Mouse (Mus musculus) midbrain, embryonic 15.5 days (tissue): ENCODE data around the gene Scaf8. TPM values are rescaled to one million over a fixed set of nuclear protein-coding genes. Genes with fewer than 3 reads are reported as not detected.

Source experiments
- ATAC-seq: fragments of 200-750 bp; cut with Nextera tagmentation; replicated peaks from 2 replicates; pipeline ENCODE4 v1.8.0; 2017; ENCODE audit warnings: moderate TSS enrichment
- H3K27ac ChIP-seq: fragments of 300-500 bp; sonication (generic); 2 replicates; pipeline ENCODE4 v1.5.1; 2015; ENCODE audit warnings: mild to moderate bottlenecking, inconsistent platforms
- H3K27me3 ChIP-seq: fragments of 300-500 bp; sonication (generic); replicated peaks from 2 replicates; pipeline ENCODE4 v1.6.1; 2015; ENCODE audit warnings: inconsistent platforms
- H3K36me3 ChIP-seq: fragments of 300-500 bp; sonication (generic); replicated peaks from 2 replicates; pipeline ENCODE4 v1.6.1; 2015; ENCODE audit warnings: inconsistent platforms
- H3K4me1 ChIP-seq: fragments of 300-500 bp; sonication (generic); 2 replicates; pipeline ENCODE4 v1.6.1; 2015; ENCODE audit warnings: inconsistent platforms
- H3K4me2 ChIP-seq: fragments of 300-500 bp; sonication (generic); 2 replicates; pipeline ENCODE4 v1.6.1; 2015; ENCODE audit warnings: inconsistent platforms, mild to moderate bottlenecking, moderate library complexity
- H3K4me3 ChIP-seq: fragments of 300-500 bp; sonication (generic); 2 replicates; pipeline ENCODE4 v1.5.1; 2015; ENCODE audit warnings: mild to moderate bottlenecking, inconsistent platforms
- H3K9ac ChIP-seq: fragments of 300-500 bp; sonication (generic); 2 replicates; pipeline ENCODE4 v1.6.1; 2015; ENCODE audit warnings: mild to moderate bottlenecking, inconsistent platforms
- H3K9me3 ChIP-seq: fragments of 300-500 bp; sonication (generic); 2 replicates; pipeline ENCODE4 v1.6.1; 2016; ENCODE audit warnings: inconsistent platforms
- WGBS: fragments of 180-500 bp; shearing (Covaris S2); methylation state at CpG from one replicate; pipeline ENCODE4 v1.1.7; 2015; ENCODE audit warnings: mixed read lengths; 5-methylcytosine and 5-hydroxymethylcytosine counted together
- polyA plus RNA-seq: library from polyadenylated mRNA; unstranded; fragments of >200 nt; fragmentation: Nextera tagmentation; extraction: Ambion mirVana; gene quantifications from 2 replicates; pipeline ENCODE4 v1.2.1, GENCODE M21; 2015

Scaf8 gene
- polyA plus RNA-seq, 1 experiment from 2014 or later = 16.9 TPM

- Histone ChIP-seq H3K4me2 (no peak overlapping the region), H3K4me3 (no peak overlapping the region), H3K27ac (no peak overlapping the region), H3K36me3 (no peaks in the 10 kb centered on the region), H3K4me1 (no peaks in the 10 kb centered on the region), H3K27me3 (no peaks in the 10 kb centered on the region), H3K9me3 (no peaks in the 10 kb centered on the region), H3K9ac (no peak overlapping the region)
- 94% methylated on average over 5 of the region's 5 CpGs for WGBS
- no peak for ATAC-seq
Measured at GRCm38 (mm10) chr17:3217023-3217422, 102.3 kb downstream of the Scaf8 start.

DNA sequence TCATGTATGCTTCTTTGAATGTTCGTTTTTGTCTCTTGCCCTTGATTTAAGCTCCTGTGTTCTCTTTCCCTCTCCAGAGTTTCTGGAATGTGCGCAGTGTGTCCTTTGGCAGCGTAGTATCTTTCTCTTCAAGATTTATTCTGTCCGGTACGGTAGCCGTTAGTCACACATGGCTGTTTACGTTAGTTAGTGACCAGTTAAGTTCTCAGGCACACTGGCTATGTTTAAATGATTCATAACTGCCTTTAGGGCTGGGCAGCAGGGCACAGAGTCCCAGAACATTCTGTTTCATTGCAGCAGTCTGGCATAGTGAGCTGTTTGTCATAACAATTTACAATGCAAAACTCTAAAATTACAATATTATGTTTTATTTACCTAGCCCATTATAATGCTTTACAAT is 103.6 kb downstream of the Scaf8 start:
- ATAC-seq = no peak
- H3K9ac ChIP-seq = no peak overlapping the region
- no peaks in the 10 kb centered on the region for H3K4me1 ChIP-seq
- WGBS = 85% methylated on average over 7 of the region's 7 CpGs
- H3K36me3 ChIP-seq = no peaks in the 10 kb centered on the region
- H3K27ac ChIP-seq = no peak overlapping the region
- no peak overlapping the region for H3K4me2 ChIP-seq
- H3K27me3 ChIP-seq = no peaks in the 10 kb centered on the region
- no peak overlapping the region for H3K4me3 ChIP-seq
- H3K9me3 ChIP-seq = no peaks in the 10 kb centered on the region

DNA sequence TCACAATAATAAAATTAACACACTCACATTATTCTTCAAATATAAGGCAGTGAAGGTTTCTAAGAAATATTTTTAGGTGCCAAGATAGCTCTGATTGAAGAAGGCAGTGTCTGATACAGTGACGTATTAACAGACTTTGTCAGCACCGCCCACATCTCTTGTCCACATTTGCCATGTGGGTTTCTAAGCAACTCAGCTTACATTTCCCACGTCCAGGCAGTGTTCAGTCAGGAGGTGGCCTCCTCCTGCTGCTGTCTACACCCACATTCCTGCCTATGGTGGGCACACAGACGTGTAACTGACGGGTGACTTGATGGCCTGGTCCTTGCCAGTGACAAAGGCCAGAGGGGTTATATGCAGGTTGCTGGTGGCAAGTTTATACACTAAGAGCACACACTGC is 104.1 kb downstream of the Scaf8 start:
- Histone ChIP-seq H3K9ac (no peak overlapping the region), H3K36me3 (no peaks in the 10 kb centered on the region), H3K9me3 (no peaks in the 10 kb centered on the region), H3K27me3 (no peaks in the 10 kb centered on the region), H3K27ac (no peak overlapping the region), H3K4me3 (no peak overlapping the region), H3K4me2 (no peak overlapping the region), H3K4me1 (no peaks in the 10 kb centered on the region)
- WGBS = 67% methylated on average over 5 of the region's 5 CpGs
- ATAC-seq = no peak

DNA sequence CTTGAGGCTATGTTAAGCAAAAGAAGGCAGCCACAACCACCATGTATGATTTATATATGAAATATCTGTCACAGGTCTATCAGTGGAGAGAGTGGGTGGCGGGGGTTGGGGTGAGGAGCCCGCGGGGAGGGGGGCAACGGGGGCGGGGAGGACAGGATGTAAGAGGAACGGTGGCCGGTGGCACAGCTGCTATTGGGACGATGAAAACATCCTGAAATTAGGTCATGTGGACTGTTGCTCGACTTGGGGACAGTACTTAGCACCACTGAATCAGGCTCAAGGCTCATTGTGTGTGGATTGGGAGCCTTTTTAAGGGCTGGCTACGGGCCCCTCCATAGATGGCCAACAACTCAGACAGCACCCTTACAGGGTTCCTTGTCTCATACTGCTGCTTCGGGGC is 105.4 kb downstream of the Scaf8 start:
- H3K36me3 ChIP-seq = no peaks in the 10 kb centered on the region
- H3K27ac ChIP-seq = no peak overlapping the region
- WGBS = 75% methylated on average over 11 of the region's 11 CpGs
- no peaks in the 10 kb centered on the region for H3K9me3 ChIP-seq
- no peaks in the 10 kb centered on the region for H3K4me1 ChIP-seq
- no peak overlapping the region for H3K9ac ChIP-seq
- no peak overlapping the region for H3K4me3 ChIP-seq
- H3K4me2 ChIP-seq = no peak overlapping the region
- no peaks in the 10 kb centered on the region for H3K27me3 ChIP-seq
- ATAC-seq = no peak

DNA sequence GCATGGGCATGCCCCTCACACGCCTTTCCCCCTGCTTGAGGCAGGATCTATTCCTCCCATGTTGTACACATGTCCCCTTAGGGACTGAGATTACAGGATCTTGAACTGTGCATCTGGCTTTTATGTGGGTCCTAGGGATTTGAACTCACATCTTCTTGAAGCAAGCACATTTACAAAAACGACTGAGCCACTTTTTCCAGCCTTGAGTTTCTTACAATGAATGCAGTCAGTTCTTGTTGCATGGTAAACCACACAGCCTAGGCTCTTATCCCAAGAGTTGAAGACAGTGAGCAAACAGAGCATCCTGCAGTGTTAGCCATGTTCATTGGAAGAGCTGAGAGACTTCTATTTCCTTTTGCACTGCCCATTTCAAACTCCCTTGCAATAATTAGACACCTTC is 108.3 kb downstream of the Scaf8 start:
- H3K4me1 ChIP-seq = no peaks in the 10 kb centered on the region
- H3K4me3 ChIP-seq = no peak overlapping the region
- H3K4me2 ChIP-seq = no peak overlapping the region
- H3K27me3 ChIP-seq = no peaks in the 10 kb centered on the region
- 75% methylated on average over 2 of the region's 2 CpGs for WGBS
- no peak for ATAC-seq
- H3K9me3 ChIP-seq = no peaks in the 10 kb centered on the region
- no peaks in the 10 kb centered on the region for H3K36me3 ChIP-seq
- no peak overlapping the region for H3K27ac ChIP-seq
- no peak overlapping the region for H3K9ac ChIP-seq

DNA sequence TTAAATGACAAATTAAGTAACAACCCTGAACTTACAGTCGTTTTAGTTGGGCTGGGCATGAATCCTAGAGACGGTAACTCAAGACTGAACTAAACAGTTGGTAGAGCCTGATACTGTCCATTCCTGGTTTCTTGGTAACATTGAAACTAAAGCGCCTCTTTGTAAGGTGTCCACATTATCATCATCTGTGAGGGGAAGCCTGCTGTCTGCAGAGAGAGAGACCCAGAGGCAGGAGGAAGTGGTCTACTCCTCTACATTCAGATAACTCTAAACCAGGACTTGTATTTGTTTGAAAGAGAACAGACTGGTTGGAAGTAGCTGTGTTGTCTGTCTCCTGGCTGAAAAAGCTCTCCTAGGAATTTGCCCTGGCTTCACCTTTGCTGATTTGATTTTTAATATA is 108.9 kb downstream of the Scaf8 start:
- 89% methylated on average over 3 of the region's 3 CpGs for WGBS

GRCm38 (mm10) chr17:3224383-3225106 is 109.8 kb downstream of the Scaf8 start:
- Histone ChIP-seq H3K4me1 (no peaks in the 10 kb centered on the region), H3K36me3 (no peaks in the 10 kb centered on the region), H3K27ac (no peak overlapping the region), H3K9ac (no peak overlapping the region), H3K4me3 (no peak overlapping the region), H3K4me2 (no peak overlapping the region), H3K9me3 (no peaks in the 10 kb centered on the region), H3K27me3 (no peaks in the 10 kb centered on the region)
- WGBS = 68% methylated on average over 4 of the region's 4 CpGs
- peak; percentile 18; the same call in 1 of the 2 replicates for ATAC-seq

More for the DNA sequence above, 108.9 kb downstream of the Scaf8 start:
- Histone ChIP-seq H3K4me3 (no peak overlapping the region), H3K36me3 (no peaks in the 10 kb centered on the region), H3K9me3 (no peaks in the 10 kb centered on the region), H3K27me3 (no peaks in the 10 kb centered on the region), H3K4me1 (no peaks in the 10 kb centered on the region), H3K4me2 (no peak overlapping the region), H3K9ac (no peak overlapping the region), H3K27ac (no peak overlapping the region)
- ATAC-seq = no peak

DNA sequence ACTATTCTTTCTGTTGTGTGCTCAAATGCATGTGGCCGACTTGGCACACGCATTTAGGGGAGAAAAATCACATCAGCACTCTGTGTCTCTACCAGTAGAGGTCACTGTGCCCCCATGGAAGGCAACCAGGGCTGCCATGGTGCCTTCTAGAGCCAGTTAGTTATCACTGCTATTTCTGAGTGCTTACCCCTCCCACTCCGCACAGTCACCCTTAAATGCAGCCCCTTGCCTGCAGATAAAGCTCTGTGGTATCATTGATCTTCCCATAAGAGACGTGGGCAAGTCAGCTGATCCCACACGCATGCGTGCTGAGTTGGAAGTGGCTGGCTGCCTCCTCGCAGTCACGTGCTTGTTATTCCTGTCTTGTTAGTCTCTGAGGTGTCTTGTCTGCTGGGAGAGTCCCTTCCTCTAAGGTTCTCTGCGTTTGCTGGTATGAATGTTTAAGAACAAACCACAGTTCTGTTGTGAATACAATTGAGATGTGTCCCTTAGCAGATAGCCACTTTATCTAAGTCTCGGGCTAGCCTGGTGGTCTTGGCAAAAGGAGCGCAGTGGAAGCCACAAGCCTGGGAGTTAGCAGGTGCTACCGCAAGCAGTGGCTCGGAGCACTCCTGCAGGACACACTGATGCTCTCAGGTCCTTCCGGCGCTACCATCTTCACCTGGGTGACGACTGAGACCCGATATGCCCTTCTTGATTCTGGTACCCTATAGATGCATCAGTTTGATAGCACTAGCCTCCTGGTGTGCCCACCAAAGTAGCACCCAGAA is 115.6 kb downstream of the Scaf8 start:
- Histone ChIP-seq H3K4me1 (peaks cover 10% of the 10 kb centered on the region), H3K4me3 (no peak overlapping the region), H3K9ac (no peak overlapping the region), H3K36me3 (no peaks in the 10 kb centered on the region), H3K27me3 (no peaks in the 10 kb centered on the region), H3K4me2 (no peak overlapping the region), H3K27ac (0 out of 2 replicates have a peak overlapping the region, but pooled peaks have one; percentile 8), H3K9me3 (no peaks in the 10 kb centered on the region)
- ATAC-seq = peak; percentile 85
- 77% methylated on average over 17 of the region's 17 CpGs for WGBS

- WGBS = 87% methylated on average over 5 of the region's 5 CpGs
- ATAC-seq = no peak
Measured at GRCm38 (mm10) chr17:3232626-3233025, 117.9 kb downstream of the Scaf8 start.

DNA sequence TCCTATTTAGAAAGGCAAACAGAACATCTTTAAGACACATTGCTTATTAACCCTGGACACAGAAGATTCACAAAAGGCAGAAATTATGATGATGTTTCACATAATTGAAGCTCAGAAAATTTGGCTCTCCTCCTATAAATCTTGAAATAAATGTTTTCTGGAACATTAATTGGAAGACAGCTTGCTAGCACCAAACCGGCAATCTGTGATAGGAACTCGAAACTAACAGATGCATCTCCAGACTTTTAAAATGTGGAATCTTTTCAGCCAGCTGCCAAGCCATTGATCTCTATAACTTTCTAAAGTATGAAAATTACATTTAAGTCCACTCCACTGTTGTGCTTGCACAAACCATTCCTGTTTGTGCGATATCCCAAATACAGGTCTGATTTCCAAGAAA is 128.9 kb downstream of the Scaf8 start:
- Histone ChIP-seq H3K27ac (no peak overlapping the region), H3K4me3 (no peak overlapping the region), H3K4me2 (no peak overlapping the region), H3K9ac (no peak overlapping the region), H3K9me3 (no peaks in the 10 kb centered on the region), H3K36me3 (no peaks in the 10 kb centered on the region), H3K4me1 (peaks cover 37% of the 10 kb centered on the region), H3K27me3 (no peaks in the 10 kb centered on the region)
- WGBS = 90% methylated on average over 3 of the region's 3 CpGs
- no peak for ATAC-seq

More at GRCm38 (mm10) chr17:3232626-3233025, 117.9 kb downstream of the Scaf8 start:
- no peaks in the 10 kb centered on the region for H3K9me3 ChIP-seq
- H3K4me2 ChIP-seq = no peak overlapping the region
- peaks cover 10% of the 10 kb centered on the region for H3K4me1 ChIP-seq
- no peak overlapping the region for H3K4me3 ChIP-seq
- no peak overlapping the region for H3K27ac ChIP-seq
- no peaks in the 10 kb centered on the region for H3K27me3 ChIP-seq
- H3K36me3 ChIP-seq = no peaks in the 10 kb centered on the region
- no peak overlapping the region for H3K9ac ChIP-seq

DNA sequence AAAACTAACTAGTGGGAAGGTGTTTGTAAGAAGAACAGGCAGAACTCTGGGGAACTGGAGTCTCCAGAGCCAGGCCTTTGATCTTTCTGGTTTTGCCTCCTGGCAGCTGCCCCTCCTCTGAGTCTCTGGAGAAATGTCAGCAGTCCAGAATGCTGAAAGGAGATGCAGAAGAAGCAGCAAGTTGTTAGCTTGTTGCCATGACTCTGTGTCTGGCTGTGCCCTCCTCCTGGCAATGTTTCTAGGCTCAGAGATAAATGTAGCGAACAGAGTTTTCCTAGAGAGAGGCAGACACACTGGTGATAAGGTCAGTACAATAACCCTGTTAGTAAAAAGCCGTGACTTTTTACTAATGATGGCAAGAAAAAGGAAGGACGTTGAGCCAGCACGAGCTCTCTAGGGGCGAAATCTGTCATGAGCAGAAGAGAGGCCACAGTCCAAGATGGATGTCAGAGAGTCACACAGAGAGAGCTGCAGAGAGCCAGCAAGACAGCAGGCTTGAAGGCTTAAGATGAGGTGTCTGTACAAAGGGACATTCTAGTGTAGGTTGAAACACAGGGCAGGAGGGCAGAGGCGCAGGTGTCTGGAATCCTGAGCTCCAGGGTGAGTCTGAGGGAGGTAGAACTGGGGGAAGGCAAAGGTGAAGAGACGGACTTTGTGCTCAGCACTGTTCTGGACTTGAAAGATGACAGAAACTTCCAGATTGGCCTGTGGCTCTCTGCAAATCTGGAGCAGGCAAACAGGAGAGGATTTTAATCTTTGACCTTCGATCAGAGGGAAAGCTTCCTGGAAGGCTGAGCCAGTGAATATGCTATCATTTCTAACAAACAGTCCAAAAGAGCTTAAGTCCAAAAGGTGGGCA is 130.3 kb downstream of the Scaf8 start:
- no peak overlapping the region for H3K9ac ChIP-seq
- ATAC-seq = no peak
- H3K9me3 ChIP-seq = no peaks in the 10 kb centered on the region
- no peak overlapping the region for H3K4me2 ChIP-seq
- 63% methylated on average over 8 of the region's 8 CpGs for WGBS
- H3K27me3 ChIP-seq = no peaks in the 10 kb centered on the region
- no peak overlapping the region for H3K4me3 ChIP-seq
- peaks cover 47% of the 10 kb centered on the region for H3K4me1 ChIP-seq
- H3K27ac ChIP-seq = peak overlapping the region; percentile 46
- H3K36me3 ChIP-seq = no peaks in the 10 kb centered on the region

DNA sequence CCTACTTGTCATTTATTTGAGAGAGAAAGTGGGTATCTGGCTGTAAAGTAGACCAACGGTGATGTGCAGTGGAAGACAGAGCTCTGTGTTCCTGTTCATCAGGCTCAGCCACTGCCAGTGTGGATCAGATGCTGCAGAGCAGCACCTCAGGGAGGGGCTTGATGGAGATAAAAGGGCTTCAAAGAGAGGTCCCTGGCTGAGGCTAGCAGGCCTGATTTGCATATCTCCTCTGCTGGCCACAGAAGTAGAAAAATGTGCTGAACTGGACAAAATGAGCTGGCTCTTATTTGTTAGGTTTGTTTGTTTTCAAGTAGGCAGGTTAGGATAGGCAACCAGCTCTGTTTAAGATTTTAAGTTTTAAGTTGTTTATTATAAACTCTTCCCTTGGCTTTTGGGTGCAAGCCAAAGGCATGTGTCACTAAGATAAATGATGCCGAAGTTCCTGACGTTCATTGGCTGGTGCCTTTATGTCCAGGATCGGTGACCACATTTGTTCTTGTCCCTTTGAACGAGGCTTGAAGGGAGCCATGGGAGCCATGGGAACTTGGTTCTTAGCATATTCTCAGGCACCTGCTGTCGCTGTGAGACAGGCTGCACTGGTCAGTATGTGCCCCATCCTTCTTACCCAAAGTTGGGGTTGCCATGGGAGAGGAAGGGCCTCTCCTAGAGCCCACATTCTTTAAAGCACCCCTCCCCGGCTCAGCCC is 132.0 kb downstream of the Scaf8 start:
- no peaks in the 10 kb centered on the region for H3K27me3 ChIP-seq
- H3K4me1 ChIP-seq = peaks cover 47% of the 10 kb centered on the region
- H3K9me3 ChIP-seq = no peaks in the 10 kb centered on the region
- ATAC-seq = peak; percentile 67
- no peak overlapping the region for H3K9ac ChIP-seq
- no peak overlapping the region for H3K4me3 ChIP-seq
- peak overlapping the region; percentile 53 for H3K27ac ChIP-seq
- WGBS = 39% methylated on average over 7 of the region's 7 CpGs
- no peaks in the 10 kb centered on the region for H3K36me3 ChIP-seq
- H3K4me2 ChIP-seq = no peak overlapping the region
